Mouse (Mus musculus) small intestine, adult 2 months (tissue): ENCODE measurements around the gene Hsf5. TPM values are rescaled to one million over a fixed set of nuclear protein-coding genes. Genes with fewer than 3 reads are reported as not detected.

ENCODE experiments used
- H3K27ac ChIP-seq: fragments of 200-500 bp; 2 replicates; pipeline ENCODE4 v1.5.1; 2012; ENCODE audit warnings: low read depth, low read length, control low read depth, inconsistent platforms; ENCODE audit not compliant: insufficient read depth
- H3K27me3 ChIP-seq: fragments of 200-500 bp; 2 replicates; pipeline ENCODE4 v1.6.1; 2012; ENCODE audit warnings: mild to moderate bottlenecking, moderate library complexity, low read length, inconsistent platforms; ENCODE audit not compliant: control insufficient read depth, insufficient read depth
- H3K36me3 ChIP-seq: fragments of 200-500 bp; 2 replicates; pipeline ENCODE4 v1.6.1; 2012; ENCODE audit warnings: mild to moderate bottlenecking, low read length, control low read depth, inconsistent platforms; ENCODE audit not compliant: control insufficient read depth, insufficient read depth
- H3K4me1 ChIP-seq: fragments of 200-500 bp; 2 replicates; pipeline ENCODE4 v1.6.1; 2012; ENCODE audit warnings: low read length, inconsistent platforms, mixed read lengths; ENCODE audit not compliant: control insufficient read depth, insufficient read depth, insufficient read length
- H3K4me3 ChIP-seq: fragments of 200-500 bp; 2 replicates; pipeline ENCODE4 v1.5.1; 2012; ENCODE audit warnings: low read depth, mild to moderate bottlenecking, control low read depth, inconsistent platforms, low read length, moderate library complexity
- CTCF ChIP-seq: fragments of 200-500 bp; IDR thresholded peaks from 2 replicates; pipeline ENCODE4 v1.5.1; 2012; ENCODE audit warnings: low read depth, mild to moderate bottlenecking, control low read depth, inconsistent platforms, low read length, moderate library complexity, mixed read lengths; ENCODE audit not compliant: insufficient replicate concordance, insufficient read length; ENCODE audit errors: extremely low read depth
- POLR2A ChIP-seq: fragments of 200-500 bp; IDR thresholded peaks from 2 replicates; pipeline ENCODE4 v1.6.1; 2012; ENCODE audit warnings: low read depth, mild to moderate bottlenecking, control low read depth, inconsistent platforms, low read length, moderate library complexity
- WGBS: fragments of 180-500 bp; shearing (Covaris S2); methylation state at CpG from one replicate; pipeline ENCODE4 v1.1.7; 2018; 5-methylcytosine and 5-hydroxymethylcytosine counted together
- polyA plus RNA-seq: library from polyadenylated mRNA; depleted of rRNA; stranded (reverse); fragments of >200 nt; gene quantifications from 2 replicates; pipeline ENCODE4 v1.2.3, GENCODE M21; 2012

Gene Hsf5
- polyA plus RNA-seq, 1 experiment = 0.34 TPM

DNA sequence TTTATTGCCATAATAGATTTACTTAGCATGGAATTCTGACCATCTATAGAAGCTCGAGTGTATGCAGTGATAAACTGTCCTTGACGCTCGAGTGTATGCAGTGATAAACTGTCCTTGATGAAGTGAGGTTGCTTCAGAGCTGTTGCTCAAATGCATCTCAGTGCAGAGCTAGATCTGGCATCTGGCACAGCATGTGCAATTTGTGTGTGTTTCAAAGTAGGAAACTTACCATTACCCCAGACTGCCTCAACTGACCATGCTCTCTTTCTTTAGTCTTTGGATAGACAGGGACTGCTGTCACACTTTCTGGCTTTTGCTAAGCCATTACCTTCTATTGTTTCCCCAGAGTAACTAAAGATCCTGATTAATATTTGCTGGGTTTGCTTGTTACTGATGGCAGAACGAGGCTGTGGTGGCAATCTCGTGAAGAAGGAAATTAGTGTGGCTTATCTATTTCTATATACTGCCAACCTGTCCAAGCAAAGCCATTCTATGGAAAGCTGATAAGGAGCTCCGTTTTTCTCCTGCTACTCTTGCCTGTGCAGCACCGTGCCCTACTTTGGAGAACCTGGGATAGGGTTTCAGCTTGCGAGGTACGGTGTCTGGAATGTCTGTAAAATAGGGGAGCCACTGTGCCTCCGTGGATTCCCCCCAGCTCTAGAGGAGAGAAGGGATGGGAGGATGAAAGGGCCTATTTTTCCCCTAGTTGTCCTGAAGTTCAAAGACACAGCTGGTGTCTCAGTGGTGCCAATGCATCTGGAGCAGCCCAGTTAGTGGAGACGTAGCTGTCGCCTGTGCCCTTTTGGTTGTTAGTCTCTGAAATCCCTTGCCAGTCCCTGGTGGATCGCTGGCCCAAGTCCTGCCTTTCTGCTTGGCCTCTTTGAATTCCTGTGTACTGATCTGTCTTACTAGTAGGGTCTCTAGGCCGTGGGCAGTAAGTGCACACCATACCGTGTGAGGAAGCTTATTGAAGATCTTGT lies 70.6 kb downstream of the Hsf5 start:
- Histone ChIP-seq H3K27ac (peak overlapping the region; percentile 41), H3K27me3 (no peaks in the 10 kb centered on the region), H3K36me3 (no peaks in the 10 kb centered on the region), H3K4me1 (peaks cover 35% of the 10 kb centered on the region), H3K4me3 (no peak overlapping the region)
- WGBS = 24% methylated on average over 15 of the region's 15 CpGs
- TF ChIP-seq POLR2A = no peak
- no peak for TF ChIP-seq CTCF

DNA sequence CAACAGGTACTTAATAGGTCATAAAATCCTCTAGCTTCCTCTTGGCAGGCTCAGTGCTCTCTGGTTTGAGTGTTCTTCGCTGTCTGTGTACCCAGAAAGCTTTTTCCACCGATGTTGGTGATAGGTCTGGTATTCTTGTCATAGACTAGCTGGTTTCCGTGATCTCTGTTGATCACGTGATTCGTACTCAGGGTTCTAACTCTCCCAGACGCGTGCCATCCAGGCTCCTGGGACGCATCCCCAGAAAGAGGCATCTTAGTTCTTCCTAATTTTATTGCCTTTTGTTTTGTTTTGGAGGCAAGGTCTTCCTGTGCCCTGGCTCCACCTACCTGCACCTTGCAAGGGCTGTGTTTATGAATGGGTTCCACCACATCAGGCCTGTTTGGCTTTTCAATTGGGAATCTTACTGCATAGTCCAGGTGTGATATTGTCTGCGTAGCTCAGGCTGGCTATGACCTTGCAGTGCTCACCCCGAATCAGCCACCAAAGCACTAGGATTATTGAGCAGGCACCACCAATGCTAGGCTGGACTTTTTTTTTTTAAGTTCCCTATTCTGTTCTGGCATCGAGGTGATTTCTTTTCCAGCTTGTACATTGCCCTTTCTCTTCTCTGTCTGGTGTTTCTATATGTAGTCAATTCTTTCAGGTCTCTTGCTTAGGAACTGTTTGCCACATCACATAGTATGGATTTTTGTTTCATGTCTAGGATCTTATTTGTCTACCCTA lies 71.7 kb downstream of the Hsf5 start:
- no peak for TF ChIP-seq CTCF
- no peak for TF ChIP-seq POLR2A
- H3K27ac ChIP-seq = peak overlapping the region; percentile 28
- no peaks in the 10 kb centered on the region for H3K36me3 ChIP-seq
- peaks cover 32% of the 10 kb centered on the region for H3K4me1 ChIP-seq
- no peaks in the 10 kb centered on the region for H3K27me3 ChIP-seq
- WGBS = 23% methylated on average over 11 of the region's 11 CpGs
- no peak overlapping the region for H3K4me3 ChIP-seq

DNA sequence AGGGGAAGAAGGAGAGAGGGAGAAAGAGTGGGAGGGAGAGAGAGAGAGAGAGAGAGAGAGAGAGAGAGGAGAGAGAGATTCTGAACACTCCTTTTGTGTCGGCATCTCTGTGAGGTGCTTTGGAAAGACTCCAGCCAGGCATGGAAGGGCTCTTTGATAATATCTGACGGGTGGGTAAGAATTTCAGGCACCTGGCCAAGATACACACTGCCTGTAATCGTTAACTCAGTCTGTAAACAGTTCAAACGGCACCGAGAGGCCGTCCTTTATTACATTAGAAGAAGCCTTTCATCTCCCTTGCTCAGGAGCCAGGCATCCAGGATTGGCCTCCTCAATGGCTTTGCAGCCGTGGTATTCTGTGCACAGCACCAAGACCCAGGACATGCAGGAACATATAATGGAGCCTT lies 72.4 kb downstream of the Hsf5 start:
- Histone ChIP-seq H3K27me3 (no peaks in the 10 kb centered on the region), H3K4me1 (peaks cover 32% of the 10 kb centered on the region), H3K36me3 (no peaks in the 10 kb centered on the region), H3K4me3 (peak overlapping the region; percentile 14), H3K27ac (peak overlapping the region; percentile 57)
- no peak for TF ChIP-seq CTCF
- TF ChIP-seq POLR2A = no peak
- 7% methylated on average over 7 of the region's 7 CpGs for WGBS

DNA sequence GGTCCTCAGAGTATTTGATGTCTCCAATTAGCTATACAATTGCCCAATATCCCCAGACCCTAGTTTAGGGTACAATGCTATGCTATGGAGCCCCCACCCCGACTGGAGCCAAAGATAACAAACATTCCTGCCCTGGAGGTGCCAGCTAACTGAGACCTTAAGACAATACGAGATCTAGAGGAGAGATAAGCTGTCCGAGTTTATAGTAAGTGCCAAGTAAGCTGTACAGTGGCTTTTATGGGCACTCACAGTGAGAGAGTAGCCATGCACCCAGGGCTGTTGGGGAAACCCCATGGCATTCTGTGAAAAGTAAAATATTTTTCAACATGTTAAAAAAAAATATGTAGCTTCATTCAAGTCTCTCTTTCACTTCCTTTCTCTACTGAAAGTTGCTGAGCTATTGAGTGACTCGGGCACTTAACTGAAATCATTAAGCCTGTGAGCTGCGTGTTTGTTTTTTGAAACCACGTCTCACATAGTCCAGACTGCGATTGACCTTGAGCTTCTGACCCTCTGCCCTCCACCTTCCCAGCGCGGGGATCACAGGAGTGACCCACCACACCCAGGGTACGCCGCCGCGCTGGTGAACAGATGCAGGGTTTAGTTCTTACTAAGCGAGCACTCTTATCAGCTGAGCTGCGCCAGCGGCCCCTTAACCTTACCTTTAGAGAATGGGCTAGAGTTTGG lies 73.2 kb downstream of the Hsf5 start:
- Histone ChIP-seq H3K4me1 (peaks cover 32% of the 10 kb centered on the region), H3K4me3 (peak overlapping the region; percentile 20; the same call in 1 of the 2 replicates), H3K27me3 (no peaks in the 10 kb centered on the region), H3K36me3 (no peaks in the 10 kb centered on the region), H3K27ac (peak overlapping the region; percentile 57)
- 13% methylated on average over 16 of the region's 16 CpGs for WGBS
- TF ChIP-seq CTCF = no peak
- TF ChIP-seq POLR2A = no peak

DNA sequence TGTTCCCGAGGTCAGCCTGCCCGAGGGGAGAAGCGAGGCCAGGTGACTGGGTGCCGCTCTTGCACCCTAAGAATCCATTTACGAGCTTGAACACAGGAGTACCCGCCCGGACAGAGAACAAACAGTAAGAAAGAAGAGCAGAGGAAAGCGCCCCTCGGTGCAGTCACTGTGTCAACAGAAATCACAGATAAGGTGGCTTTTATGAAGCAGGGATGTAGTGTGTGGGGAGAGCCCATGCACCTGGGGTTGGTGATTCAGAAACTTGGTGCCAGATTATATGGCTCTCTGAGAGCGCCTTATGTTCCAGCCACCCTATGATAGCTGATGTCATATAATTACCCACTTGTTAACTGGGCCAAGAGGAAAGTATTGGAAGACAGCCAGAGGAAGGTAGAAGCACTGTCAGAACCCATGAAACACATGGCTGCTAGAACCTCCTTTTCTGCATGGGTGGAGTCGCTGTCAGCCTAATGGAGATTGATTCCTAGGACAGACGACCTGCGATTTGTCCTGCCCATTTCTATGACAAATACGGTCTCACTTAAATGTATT lies 80.2 kb downstream of the Hsf5 start:
- Histone ChIP-seq H3K4me1 (peaks cover 33% of the 10 kb centered on the region), H3K4me3 (peak overlapping the region; percentile 16; the same call in 1 of the 2 replicates), H3K36me3 (no peaks in the 10 kb centered on the region), H3K27me3 (no peaks in the 10 kb centered on the region), H3K27ac (peak overlapping the region; percentile 84)
- TF ChIP-seq POLR2A (no peak), CTCF (no peak)
- 24% methylated on average over 14 of the region's 14 CpGs for WGBS

DNA sequence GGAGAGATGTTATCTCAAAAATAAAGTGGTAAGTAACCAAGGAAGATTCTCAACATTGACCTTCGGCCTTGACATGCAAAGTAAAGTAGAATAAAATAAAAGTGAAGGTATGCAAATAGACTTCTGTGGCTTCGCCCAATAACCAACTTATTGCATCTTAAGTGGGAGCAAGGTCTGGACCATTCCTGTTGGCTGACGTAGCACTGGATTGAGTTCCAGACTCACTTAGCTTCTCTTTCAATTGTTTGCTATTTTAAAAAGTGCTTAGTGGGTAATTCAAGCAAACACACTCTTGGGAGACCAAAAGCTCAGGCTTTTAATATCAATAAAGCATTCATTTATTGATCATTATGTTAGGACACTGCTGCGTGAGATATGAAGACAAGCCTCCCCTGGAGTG lies 81.2 kb downstream of the Hsf5 start:
- peaks cover 38% of the 10 kb centered on the region for H3K4me1 ChIP-seq
- no peaks in the 10 kb centered on the region for H3K36me3 ChIP-seq
- no peaks in the 10 kb centered on the region for H3K27me3 ChIP-seq
- H3K4me3 ChIP-seq = no peak overlapping the region
- peak overlapping the region; percentile 82 for H3K27ac ChIP-seq
- WGBS = 38% methylated on average over 4 of the region's 4 CpGs
- no peak for TF ChIP-seq POLR2A
- no peak for TF ChIP-seq CTCF
